Mouse (Mus musculus) embryonic facial prominence, embryonic 12.5 days (tissue): ENCODE measurements around the gene Hadhb. TPM values are rescaled to one million over a fixed set of nuclear protein-coding genes. Genes with fewer than 3 reads are reported as not detected.
A peak's percentile ranks its signal among the peaks of the same experiment; 100 is the strongest.

Experiments
- ATAC-seq: fragments of 200-750 bp; cut with Nextera tagmentation; 2 replicates; pipeline ENCODE4 v1.8.0; 2017; ENCODE audit not compliant: insufficient number of reproducible peaks, insufficient read depth, low FRiP score, low TSS enrichment
- H3K27ac ChIP-seq: fragments of 300-500 bp; sonication (generic); 2 replicates; pipeline ENCODE4 v1.5.1; 2016; ENCODE audit warnings: mild to moderate bottlenecking
- H3K27me3 ChIP-seq: fragments of 300-500 bp; sonication (generic); 2 replicates; pipeline ENCODE4 v1.6.1; 2016; ENCODE audit warnings: mild to moderate bottlenecking, moderate library complexity
- H3K36me3 ChIP-seq: fragments of 300-500 bp; sonication (generic); 2 replicates; pipeline ENCODE4 v1.6.1; 2016; ENCODE audit warnings: mild to moderate bottlenecking
- H3K4me1 ChIP-seq: fragments of 300-500 bp; sonication (generic); 2 replicates; pipeline ENCODE4 v1.6.1; 2016
- H3K4me2 ChIP-seq: fragments of 300-500 bp; sonication (generic); replicated peaks from 2 replicates; pipeline ENCODE4 v1.6.1; 2016; ENCODE audit warnings: mild to moderate bottlenecking, moderate library complexity
- H3K4me3 ChIP-seq: fragments of 300-500 bp; sonication (generic); 2 replicates; pipeline ENCODE4 v1.5.1; 2016; ENCODE audit warnings: mild to moderate bottlenecking
- H3K9ac ChIP-seq: fragments of 300-500 bp; sonication (generic); 2 replicates; pipeline ENCODE4 v1.6.1; 2016; ENCODE audit warnings: mild to moderate bottlenecking, moderate library complexity
- H3K9me3 ChIP-seq: fragments of 300-500 bp; sonication (generic); 2 replicates; pipeline ENCODE4 v1.6.1; 2016; ENCODE audit warnings: mild to moderate bottlenecking, moderate library complexity
- WGBS: fragments of 180-500 bp; shearing (Covaris S2); methylation state at CpG from one replicate; pipeline ENCODE4 v1.1.7; 2016; 5-methylcytosine and 5-hydroxymethylcytosine counted together
- polyA plus RNA-seq: library from polyadenylated mRNA; unstranded; fragments of >200 nt; fragmentation: Nextera tagmentation; extraction: Ambion mirVana; gene quantifications from 2 replicates; pipeline ENCODE4 v1.2.1, GENCODE M21; 2016

The Hadhb gene
- polyA plus RNA-seq, 1 experiment from 2014 or later = 124 TPM

DNA sequence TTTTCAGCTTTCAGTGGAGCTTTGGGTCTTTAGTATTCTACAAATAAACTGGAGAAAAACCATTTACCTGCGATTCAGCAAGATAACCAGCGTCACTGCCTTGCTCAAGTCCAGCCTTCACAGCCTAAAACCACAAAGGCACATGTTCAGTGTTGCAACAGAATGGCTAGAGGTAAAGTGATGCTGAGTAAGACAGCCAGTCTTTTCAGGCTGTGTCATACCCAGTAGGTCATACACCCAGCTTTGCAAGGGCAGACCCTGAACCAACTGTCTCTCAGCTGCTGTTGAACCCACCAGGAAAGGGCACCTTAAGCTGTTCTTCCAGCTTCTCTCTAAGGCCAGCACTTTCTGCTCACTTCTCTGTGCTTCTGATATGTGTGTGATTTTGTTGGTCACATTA, 22.9 kb upstream of the Hadhb start:
- H3K4me2 ChIP-seq = no peak overlapping the region
- no peak overlapping the region for H3K4me3 ChIP-seq
- peaks cover 77% of the 10 kb centered on the region for H3K36me3 ChIP-seq
- no peaks in the 10 kb centered on the region for H3K9me3 ChIP-seq
- H3K27ac ChIP-seq = no peak overlapping the region
- no peak overlapping the region for H3K9ac ChIP-seq
- WGBS = 93% methylated on average over 2 of the region's 2 CpGs
- no peaks in the 10 kb centered on the region for H3K27me3 ChIP-seq
- no peak for ATAC-seq
- H3K4me1 ChIP-seq = no peaks in the 10 kb centered on the region

GRCm38 (mm10) chr5:30135711-30136231, 19.3 kb upstream of the Hadhb start:
- no peak for ATAC-seq
- Histone ChIP-seq H3K4me1 (no peaks in the 10 kb centered on the region), H3K36me3 (peaks cover 66% of the 10 kb centered on the region), H3K4me3 (no peak overlapping the region), H3K27ac (no peak overlapping the region), H3K9me3 (no peaks in the 10 kb centered on the region), H3K27me3 (no peaks in the 10 kb centered on the region), H3K4me2 (no peak overlapping the region), H3K9ac (no peak overlapping the region)
- 93% methylated on average over 11 of the region's 11 CpGs for WGBS

DNA sequence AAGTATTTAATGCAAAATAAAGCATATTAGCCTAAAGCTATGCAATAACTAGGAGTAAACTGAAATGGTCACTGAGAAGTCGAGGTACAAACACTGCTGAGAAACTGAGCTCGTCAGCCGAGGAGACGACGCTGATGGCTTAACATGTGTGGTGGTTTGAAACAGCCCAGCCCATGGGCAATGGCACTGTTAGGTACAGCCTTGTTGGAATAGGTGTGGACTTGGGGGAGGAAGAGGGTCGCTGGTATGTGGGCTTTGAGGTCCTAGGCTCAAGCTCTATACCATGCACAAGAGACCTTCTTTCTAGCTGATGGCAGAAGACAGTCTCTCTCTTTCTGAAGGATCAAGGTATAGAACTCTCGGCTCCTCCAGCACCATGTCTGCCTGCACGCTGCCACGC, 17.8 kb upstream of the Hadhb start:
- no peak overlapping the region for H3K9ac ChIP-seq
- H3K4me1 ChIP-seq = no peaks in the 10 kb centered on the region
- H3K9me3 ChIP-seq = no peaks in the 10 kb centered on the region
- H3K36me3 ChIP-seq = peaks cover 68% of the 10 kb centered on the region
- no peak overlapping the region for H3K4me3 ChIP-seq
- WGBS = 91% methylated on average over 9 of the region's 9 CpGs
- no peak overlapping the region for H3K27ac ChIP-seq
- H3K27me3 ChIP-seq = no peaks in the 10 kb centered on the region
- ATAC-seq = no peak
- H3K4me2 ChIP-seq = no peak overlapping the region

GRCm38 (mm10) chr5:30138193-30138592, 16.9 kb upstream of the Hadhb start:
- Histone ChIP-seq H3K9ac (no peak overlapping the region), H3K9me3 (no peaks in the 10 kb centered on the region), H3K4me3 (no peak overlapping the region), H3K4me1 (no peaks in the 10 kb centered on the region), H3K36me3 (peaks cover 66% of the 10 kb centered on the region), H3K4me2 (no peak overlapping the region), H3K27me3 (no peaks in the 10 kb centered on the region), H3K27ac (no peak overlapping the region)
- 88% methylated on average over 4 of the region's 4 CpGs for WGBS
- ATAC-seq = no peak

GRCm38 (mm10) chr5:30146526-30146925, 8.5 kb upstream of the Hadhb start:
- H3K9ac ChIP-seq = no peak overlapping the region

DNA sequence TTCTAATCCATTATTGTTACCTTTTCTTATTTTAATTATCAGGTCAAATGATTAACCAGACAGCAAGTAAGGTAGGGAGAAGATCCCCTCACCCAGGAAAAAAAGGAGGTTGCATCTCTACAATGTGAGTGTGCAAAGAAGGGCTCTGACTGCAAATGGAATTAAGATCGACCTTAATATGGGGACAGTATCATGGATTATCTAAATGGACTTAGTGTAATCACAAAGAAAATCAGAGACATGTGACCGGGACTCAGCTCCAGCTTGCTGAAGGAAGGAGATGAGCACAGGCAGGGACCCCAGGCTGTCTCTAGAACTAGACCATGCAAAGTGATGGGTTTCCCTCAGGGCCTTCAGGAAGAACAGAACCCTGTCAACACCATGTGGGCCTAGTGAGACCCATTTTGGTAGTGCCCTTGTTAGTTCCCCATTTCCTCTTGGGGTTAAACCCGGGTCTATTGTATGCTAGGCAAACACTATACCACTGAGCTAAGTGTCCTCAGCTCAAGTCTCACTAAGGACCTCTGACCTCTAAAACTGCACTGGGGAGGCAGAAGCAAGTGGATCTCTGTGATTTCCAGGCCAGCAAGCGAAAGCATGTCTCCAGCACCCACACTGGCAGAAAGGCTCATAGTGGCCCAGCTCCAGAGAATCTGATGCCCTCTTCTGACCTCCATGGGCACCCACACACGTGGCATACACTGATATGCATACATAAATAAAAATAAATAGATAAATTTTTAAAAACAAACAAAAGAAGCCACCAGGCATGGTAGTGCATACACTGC, 6.7 kb upstream of the Hadhb start:
- no peak overlapping the region for H3K4me3 ChIP-seq
- no peak overlapping the region for H3K27ac ChIP-seq
- 87% methylated on average over 5 of the region's 5 CpGs for WGBS
- H3K36me3 ChIP-seq = peaks cover 26% of the 10 kb centered on the region
- H3K9me3 ChIP-seq = no peaks in the 10 kb centered on the region
- no peaks in the 10 kb centered on the region for H3K4me1 ChIP-seq
- H3K27me3 ChIP-seq = no peaks in the 10 kb centered on the region
- no peak for ATAC-seq
- H3K4me2 ChIP-seq = no peak overlapping the region
- H3K9ac ChIP-seq = no peak overlapping the region

More at GRCm38 (mm10) chr5:30146526-30146925, 8.5 kb upstream of the Hadhb start:
- Histone ChIP-seq H3K27me3 (no peaks in the 10 kb centered on the region), H3K27ac (no peak overlapping the region), H3K36me3 (peaks cover 42% of the 10 kb centered on the region), H3K4me1 (no peaks in the 10 kb centered on the region), H3K9me3 (no peaks in the 10 kb centered on the region), H3K4me2 (no peak overlapping the region), H3K4me3 (no peak overlapping the region)
- ATAC-seq = no peak
- 87% methylated on average over 6 of the region's 6 CpGs for WGBS

- H3K27me3 ChIP-seq = no peaks in the 10 kb centered on the region
Observed at GRCm38 (mm10) chr5:30152007-30152406, 3.0 kb upstream of the Hadhb start.

GRCm38 (mm10) chr5:30152413-30152812, 2.6 kb upstream of the Hadhb start:
- Histone ChIP-seq H3K4me3 (no peak overlapping the region), H3K9ac (no peak overlapping the region), H3K4me2 (no peak overlapping the region), H3K9me3 (no peaks in the 10 kb centered on the region), H3K27me3 (no peaks in the 10 kb centered on the region), H3K36me3 (no peaks in the 10 kb centered on the region; the same call in 1 of the 2 replicates), H3K27ac (no peak overlapping the region), H3K4me1 (peaks cover 8% of the 10 kb centered on the region)
- ATAC-seq = no peak
- WGBS = 88% methylated on average over 1 of the region's 1 CpGs

More at GRCm38 (mm10) chr5:30152007-30152406, 3.0 kb upstream of the Hadhb start:
- no peak overlapping the region for H3K9ac ChIP-seq
- no peak overlapping the region for H3K27ac ChIP-seq
- H3K9me3 ChIP-seq = no peaks in the 10 kb centered on the region
- 77% methylated on average over 4 of the region's 4 CpGs for WGBS
- no peak overlapping the region for H3K4me2 ChIP-seq
- no peak for ATAC-seq
- no peak overlapping the region for H3K4me3 ChIP-seq
- H3K36me3 ChIP-seq = no peaks in the 10 kb centered on the region; the same call in 1 of the 2 replicates
- peaks cover 8% of the 10 kb centered on the region for H3K4me1 ChIP-seq

DNA sequence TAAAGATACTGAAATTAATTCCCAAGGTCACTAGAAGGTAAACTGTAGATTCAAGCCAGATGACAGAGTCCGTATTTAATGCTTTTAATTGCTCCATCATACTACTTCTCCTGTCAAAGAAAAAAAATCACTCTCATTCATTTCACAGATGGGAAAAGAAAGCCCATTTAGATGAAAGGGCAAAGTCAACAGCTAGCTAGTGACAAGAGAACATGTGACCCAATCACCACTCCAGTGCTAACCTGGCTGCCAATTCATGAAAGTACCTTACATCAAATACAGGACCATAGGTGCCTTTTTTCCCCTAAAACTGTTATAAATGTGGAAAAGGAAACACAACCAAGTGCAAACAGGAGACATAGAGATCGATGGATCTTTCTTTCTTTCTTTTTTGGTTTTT, 1.8 kb upstream of the Hadhb start:
- Histone ChIP-seq H3K4me3 (no peak overlapping the region), H3K9ac (no peak overlapping the region), H3K9me3 (no peaks in the 10 kb centered on the region), H3K4me2 (peak overlapping the region; percentile 76; the same call in 1 of the 2 replicates), H3K36me3 (no peaks in the 10 kb centered on the region; the same call in 1 of the 2 replicates), H3K27ac (no peak overlapping the region), H3K4me1 (peaks cover 8% of the 10 kb centered on the region), H3K27me3 (no peaks in the 10 kb centered on the region)
- ATAC-seq = no peak
- whole genome bisulfite sequencing = 74% methylated on average over 2 of the region's 2 CpGs

DNA sequence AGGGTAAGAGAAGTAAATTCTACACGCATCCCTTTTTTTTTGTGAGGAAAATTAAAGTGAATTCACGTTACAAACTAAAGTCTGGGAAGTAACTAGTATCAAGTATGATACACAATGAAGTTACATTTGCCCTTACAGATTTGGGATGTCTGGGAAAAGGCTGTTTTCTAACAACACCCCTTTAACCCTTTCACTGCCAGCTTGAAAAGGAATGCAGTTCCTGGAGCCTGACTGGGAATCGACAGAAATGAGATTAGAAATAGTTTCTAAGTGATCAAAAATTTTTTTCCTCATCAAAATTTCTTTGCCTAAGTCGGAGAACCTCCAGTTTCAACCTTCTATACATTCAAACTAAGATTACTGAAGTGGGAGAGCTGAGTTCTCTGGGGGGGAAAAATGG, 1.0 kb upstream of the Hadhb start:
- Histone ChIP-seq H3K27ac (no peak overlapping the region), H3K4me3 (peak overlapping the region; percentile 89), H3K4me1 (peaks cover 8% of the 10 kb centered on the region), H3K9me3 (no peaks in the 10 kb centered on the region), H3K27me3 (no peaks in the 10 kb centered on the region), H3K36me3 (no peaks in the 10 kb centered on the region; the same call in 1 of the 2 replicates), H3K9ac (peak overlapping the region; percentile 82), H3K4me2 (peak overlapping the region; percentile 76)
- 18% methylated on average over 4 of the region's 4 CpGs for WGBS
- ATAC-seq = no peak

DNA sequence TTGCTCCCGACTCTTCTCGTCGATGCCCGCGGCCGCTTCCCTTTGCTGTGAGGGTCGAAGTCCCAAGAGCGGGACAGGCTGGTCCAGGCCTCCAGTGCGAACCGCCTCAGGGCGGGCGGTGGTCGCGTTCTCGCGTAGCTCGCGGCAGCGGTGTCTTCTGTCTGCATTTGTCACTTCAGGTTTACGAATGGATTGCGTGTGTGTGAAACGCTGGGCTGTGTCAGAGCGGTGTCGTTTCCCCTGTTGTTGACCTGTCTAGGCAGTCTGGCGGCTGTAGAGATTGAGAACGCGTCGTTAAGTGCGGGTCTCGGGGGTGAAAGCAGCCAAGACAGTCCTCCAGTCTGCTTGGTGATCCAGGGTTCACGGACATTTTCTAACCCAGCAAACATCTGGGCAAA, 346 bp downstream of the Hadhb start:
- H3K36me3 ChIP-seq = no peaks in the 10 kb centered on the region
- no peaks in the 10 kb centered on the region for H3K27me3 ChIP-seq
- under 1% methylated on average over 31 of the region's 31 CpGs for WGBS
- H3K4me1 ChIP-seq = peaks cover 8% of the 10 kb centered on the region
- ATAC-seq = peak; percentile 53
- H3K9ac ChIP-seq = peak overlapping the region; percentile 82
- peak overlapping the region; percentile 64 for H3K27ac ChIP-seq
- no peaks in the 10 kb centered on the region for H3K9me3 ChIP-seq
- peak overlapping the region; percentile 89 for H3K4me3 ChIP-seq
- H3K4me2 ChIP-seq = peak overlapping the region; percentile 76
